ENCODE assay signal across 10 mouse cellular contexts in genomic region chr6:116569834-116570233, GRCm38 (mm10). TPM values are rescaled to one million over a fixed set of nuclear protein-coding genes. Genes with fewer than 3 reads are reported as not detected.
A peak's percentile ranks its signal among the peaks of the same experiment; 100 is the strongest.
DNase-seq lines count a peak whose midpoint lies in the region.
"Had no signal": no experiment of that assay in that cellular context is flagged by ENCODE, and none has a peak within 500 bp of the region (broad histone marks: within the 10 kb centered on the region; RNA-seq: fewer than 3 reads in every experiment).

No protein-coding gene starts in this region.

- H3K36me3 ChIP-seq in heart, embryonic 10.5 days, result no peaks in the 10 kb centered on the region
- H3K36me3 ChIP-seq: liver, embryonic 13.5 days had no signal

- no peaks in the 10 kb centered on the region for H3K27me3 ChIP-seq in heart, embryonic 10.5 days (ENCODE audit: insufficient read depth, poor library complexity, severe bottlenecking)
- H3K27me3 ChIP-seq: liver, embryonic 13.5 days had no signal

- no peaks in the 10 kb centered on the region for H3K4me1 ChIP-seq in heart, embryonic 10.5 days
- H3K4me1 ChIP-seq: liver, embryonic 13.5 days had no signal

- DNase-seq in heart, adult 18-20 months, result peak; percentile 32 to 68
- no peak for DNase-seq in heart, embryonic 10.5 days (ENCODE audit: low spot score)
- DNase-seq in 416B (ENCODE audit: low read depth), result peak; percentile 78
- DNase-seq in ZHBTc4 (ENCODE audit: low read depth, low spot score), result peak; percentile 67
- DNase-seq in embryo, embryonic 11.5 days (ENCODE audit: low read depth, low spot score), result peak; percentile 22
- DNase-seq in kidney, postnatal 36 days, result peak; percentile 35 to 70
- DNase-seq in naive thymus-derived CD4-positive, alpha-beta T cell, adult 2 months (ENCODE audit: low read depth), result peak; percentile 15
- no peak for DNase-seq in spleen, adult 12 weeks (ENCODE audit: low spot score)
- DNase-seq: liver, embryonic 13.5 days had no signal

- H3K9me3 ChIP-seq in heart, embryonic 10.5 days, result no peaks in the 10 kb centered on the region
- H3K9me3 ChIP-seq: liver, embryonic 13.5 days had no signal

- H3K4me3 ChIP-seq in heart, embryonic 10.5 days, result no peak overlapping the region
- H3K4me3 ChIP-seq: liver, embryonic 13.5 days had no signal

- 27% methylated on average over 3 of the region's 3 CpGs for WGBS in heart, embryonic 10.5 days

- H3K27ac ChIP-seq in heart, embryonic 10.5 days, result no peak overlapping the region
- H3K27ac ChIP-seq: liver, embryonic 13.5 days had no signal

RNA-seq across cellular contexts. Expression of gene Olfr215, which starts 14.2 kb away (rescaled TPM):
- not detected for total RNA-seq in heart, adult 18-20 months (2021)
- polyA plus RNA-seq in heart, embryonic 10.5 days (2016; fragmentation: Nextera tagmentation; extraction: Ambion mirVana), result not detected in 2 replicates
- polyA plus RNA-seq: liver, embryonic 13.5 days; stomach, embryonic 16.5 days had no signal

RNA-seq across cellular contexts. Expression of gene Olfr214, which starts 15.8 kb away (rescaled TPM):
- total RNA-seq in heart, adult 18-20 months (2021), result not detected
- polyA plus RNA-seq in heart, embryonic 10.5 days (2016; fragmentation: Nextera tagmentation; extraction: Ambion mirVana), result not detected in 2 replicates
- polyA plus RNA-seq: liver, embryonic 13.5 days; stomach, embryonic 16.5 days had no signal

RNA-seq across cellular contexts. Expression of gene Gm5580, which starts 18.9 kb away (rescaled TPM):
- 1 to 10 TPM; 1.0 to 1.6 TPM for total RNA-seq in heart, adult 18-20 months (2021)
- 0.53 and 0.67 TPM in 2 replicates for polyA plus RNA-seq in heart, embryonic 10.5 days (2016; fragmentation: Nextera tagmentation; extraction: Ambion mirVana)

RNA-seq across cellular contexts. Expression of gene Olfr213, which starts 31.6 kb away (rescaled TPM):
- total RNA-seq in heart, adult 18-20 months (2021), result not detected
- polyA plus RNA-seq in heart, embryonic 10.5 days (2016; fragmentation: Nextera tagmentation; extraction: Ambion mirVana), result not detected in 2 replicates
- polyA plus RNA-seq: liver, embryonic 13.5 days; stomach, embryonic 16.5 days had no signal

RNA-seq across cellular contexts. Expression of gene Zfp422, which starts 59.0 kb away (rescaled TPM):
- 10 to 100 TPM; 16.1 to 19.7 TPM for total RNA-seq in heart, adult 18-20 months (2021)
- 96.7 and 139 TPM in 2 replicates for polyA plus RNA-seq in heart, embryonic 10.5 days (2016; fragmentation: Nextera tagmentation; extraction: Ambion mirVana)

Comparison
In these comparisons a context has a peak if more than half of its experiments do, and no peak if none do; other contexts are left out.
1. DNase-seq: peak in heart, adult 18-20 months (2 of 2), 416B (single experiment), ZHBTc4 (single experiment), embryo, embryonic 11.5 days (single experiment), kidney, postnatal 36 days (2 of 2) and naive thymus-derived CD4-positive, alpha-beta T cell, adult 2 months (single experiment); none in heart, embryonic 10.5 days (single experiment) and spleen, adult 12 weeks (single experiment).